Comparison of ENCODE assay signal across 10 mouse cellular contexts in the genomic region with DNA sequence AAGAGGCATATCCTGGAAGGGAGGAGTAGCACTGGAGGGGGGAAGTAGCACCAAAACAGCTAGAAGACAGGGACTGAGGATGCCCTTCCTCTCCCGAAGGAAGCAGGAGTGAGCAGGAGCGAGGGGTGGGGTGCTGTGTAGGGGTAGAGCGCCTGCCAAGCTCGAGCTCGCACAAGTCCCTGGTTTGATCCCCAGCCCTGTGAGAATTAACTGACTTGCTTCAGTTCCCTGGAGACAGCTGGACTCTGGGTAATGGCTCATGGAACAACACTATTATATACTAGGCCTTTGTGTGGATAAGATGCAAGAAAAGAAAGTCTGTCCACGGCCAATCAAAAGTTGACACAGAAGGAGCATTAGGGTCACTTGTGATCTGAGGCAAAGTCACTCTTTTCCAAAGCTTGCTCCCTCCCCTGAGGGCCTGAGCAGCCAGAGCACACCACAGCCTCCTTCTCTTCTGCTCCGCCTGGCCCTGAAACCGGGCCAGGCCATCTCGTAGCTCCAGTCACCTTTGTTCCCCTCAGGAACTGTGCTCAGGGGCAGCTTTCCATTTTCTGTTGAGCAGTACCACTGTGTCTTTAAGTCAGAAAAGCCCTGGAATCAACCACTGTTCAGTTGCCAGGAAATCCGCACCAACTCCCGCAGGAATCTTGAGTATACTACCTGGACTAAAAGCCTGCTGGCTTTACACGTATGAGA.
DNase-seq lines count a peak whose midpoint lies in the region; ATAC-seq and TF ChIP-seq lines count a peak whose summit lies in the region.
"Had no signal": no experiment of that assay in that cellular context is flagged by ENCODE, and none has a peak within 500 bp of the region (broad histone marks: within the 10 kb centered on the region; RNA-seq: fewer than 3 reads in every experiment).

No protein-coding gene starts in this region.

- H3K4me3 ChIP-seq in layer of hippocampus, adult 2 months = no peak overlapping the region
- no peak overlapping the region for H3K4me3 ChIP-seq in embryonic facial prominence, embryonic 13.5 days
- H3K4me3 ChIP-seq in hindbrain, embryonic 12.5 days = no peak overlapping the region
- H3K4me3 ChIP-seq in midbrain, embryonic 15.5 days = no peak overlapping the region
- H3K4me3 ChIP-seq: intestine, embryonic 15.5 days had no signal

- H3K4me1 ChIP-seq in embryonic facial prominence, embryonic 13.5 days = peaks cover 20% of the 10 kb centered on the region
- H3K4me1 ChIP-seq in hindbrain, embryonic 12.5 days = peaks cover 7% of the 10 kb centered on the region
- peaks cover 8% of the 10 kb centered on the region for H3K4me1 ChIP-seq in midbrain, embryonic 15.5 days

- TF ChIP-seq CTCF in layer of hippocampus, adult 2 months (conservative IDR thresholded peaks at IDR 0.05) = no peak

- no peaks in the 10 kb centered on the region for H3K27me3 ChIP-seq in embryonic facial prominence, embryonic 13.5 days
- peaks cover 5% of the 10 kb centered on the region; the same call in 1 of the 2 replicates for H3K27me3 ChIP-seq in hindbrain, embryonic 12.5 days
- no peaks in the 10 kb centered on the region for H3K27me3 ChIP-seq in midbrain, embryonic 15.5 days (replicated peaks)
- H3K27me3 ChIP-seq: intestine, embryonic 15.5 days had no signal

- peak in 1 of 2 experiments; percentile 10 for DNase-seq in layer of hippocampus, adult 2 months (ENCODE audit: low spot score in 2 of 2)
- no peak for DNase-seq in layer of hippocampus, postnatal 36 days
- no peak for DNase-seq in thymus, postnatal 4 days
- DNase-seq in B cell, adult 2 months = no peak
- DNase-seq in cerebellum, adult 11-12 months = no peak

- H3K9ac ChIP-seq in embryonic facial prominence, embryonic 13.5 days = no peak overlapping the region
- H3K9ac ChIP-seq in hindbrain, embryonic 12.5 days = no peak overlapping the region; the same call in 1 of the 2 replicates
- no peak overlapping the region for H3K9ac ChIP-seq in midbrain, embryonic 15.5 days
- H3K9ac ChIP-seq: intestine, embryonic 15.5 days had no signal

- no peaks in the 10 kb centered on the region for H3K9me3 ChIP-seq in embryonic facial prominence, embryonic 13.5 days
- H3K9me3 ChIP-seq in hindbrain, embryonic 12.5 days (replicated peaks) = no peaks in the 10 kb centered on the region
- no peaks in the 10 kb centered on the region for H3K9me3 ChIP-seq in midbrain, embryonic 15.5 days
- H3K9me3 ChIP-seq: intestine, embryonic 15.5 days had no signal

- H3K36me3 ChIP-seq in embryonic facial prominence, embryonic 13.5 days = no peaks in the 10 kb centered on the region
- no peaks in the 10 kb centered on the region for H3K36me3 ChIP-seq in hindbrain, embryonic 12.5 days
- no peaks in the 10 kb centered on the region for H3K36me3 ChIP-seq in midbrain, embryonic 15.5 days (replicated peaks)
- H3K36me3 ChIP-seq: intestine, embryonic 15.5 days had no signal

- H3K27ac ChIP-seq in layer of hippocampus, adult 2 months = peak overlapping the region; percentile 79
- peak overlapping the region; percentile 87 for H3K27ac ChIP-seq in embryonic facial prominence, embryonic 13.5 days
- peak overlapping the region; percentile 62; the same call in 1 of the 2 replicates for H3K27ac ChIP-seq in hindbrain, embryonic 12.5 days
- peak overlapping the region; percentile 49; the same call in 1 of the 2 replicates for H3K27ac ChIP-seq in midbrain, embryonic 15.5 days
- H3K27ac ChIP-seq: intestine, embryonic 15.5 days; macrophage had no signal

- WGBS in embryonic facial prominence, embryonic 13.5 days = 31% methylated on average over 12 of the region's 12 CpGs
- 35% methylated on average over 12 of the region's 12 CpGs for WGBS in hindbrain, embryonic 12.5 days
- WGBS in midbrain, embryonic 15.5 days = 31% methylated on average over 12 of the region's 12 CpGs

- H3K4me2 ChIP-seq in embryonic facial prominence, embryonic 13.5 days = no peak overlapping the region; the same call in 1 of the 2 replicates
- H3K4me2 ChIP-seq in hindbrain, embryonic 12.5 days (replicated peaks) = no peak overlapping the region
- H3K4me2 ChIP-seq in midbrain, embryonic 15.5 days = no peak overlapping the region
- H3K4me2 ChIP-seq: intestine, embryonic 15.5 days had no signal

- ATAC-seq in embryonic facial prominence, embryonic 13.5 days (ENCODE audit: insufficient number of reproducible peaks, insufficient read depth, low FRiP score, low TSS enrichment, low read depth) = 0 out of 2 replicates have a peak, but pooled peaks have one; percentile 62
- ATAC-seq in hindbrain, embryonic 12.5 days (ENCODE audit: low FRiP score) = no peak
- ATAC-seq in midbrain, embryonic 15.5 days (replicated peaks) = no peak
- ATAC-seq: intestine, embryonic 15.5 days had no signal
